Mouse (Mus musculus) liver, embryonic 14.5 days (tissue): Measurements from ENCODE around the gene Lamb1.

Experiments used
- CTCF ChIP-seq: IDR thresholded peaks from 2 replicates; pipeline ENCODE4 v1.5.1; 2016; ENCODE audit warnings: antibody characterized with exemption, low read depth, control low read depth
- EP300 ChIP-seq: IDR thresholded peaks from 2 replicates; pipeline ENCODE4 v1.6.1; 2016; ENCODE audit warnings: antibody characterized with exemption, low read depth

- TF ChIP-seq CTCF (no peak), EP300 (no peak)
Measured at GRCm38 (mm10) chr12:31327139-31327538, 62.1 kb downstream of the Lamb1 start.
